ENCODE assay signal across 7 mouse cellular contexts in genomic region chr4:41134935-41135710, GRCm38 (mm10). TPM values are rescaled to one million over a fixed set of nuclear protein-coding genes. Genes with fewer than 3 reads are reported as not detected.
DNase-seq lines count a peak whose midpoint lies in the region; ATAC-seq lines count a peak whose summit lies in the region.

No protein-coding gene starts in this region.

- peak overlapping the region; percentile 87 for H3K4me3 ChIP-seq in intestine, embryonic 14.5 days (ENCODE audit: low read depth, low read length)
- H3K4me3 ChIP-seq in midbrain, embryonic 11.5 days (ENCODE audit: low read depth, low read length), result peak overlapping the region; percentile 73

- H3K36me3 ChIP-seq in intestine, embryonic 14.5 days (ENCODE audit: control insufficient read depth, insufficient read depth, low read length), result 0 out of 2 replicates have a peak, but pooled peaks cover under 1% of the 10 kb centered on the region
- H3K36me3 ChIP-seq in midbrain, embryonic 11.5 days (ENCODE audit: control insufficient read depth, insufficient read depth, low read length), result no peaks in the 10 kb centered on the region

- H3K4me1 ChIP-seq in intestine, embryonic 14.5 days (replicated peaks; ENCODE audit: control insufficient read depth, insufficient read depth, low read length), result peaks cover 9% of the 10 kb centered on the region
- 0 out of 2 replicates have a peak, but pooled peaks cover 4% of the 10 kb centered on the region for H3K4me1 ChIP-seq in midbrain, embryonic 11.5 days (ENCODE audit: control insufficient read depth, insufficient read depth, low read length)

- no peaks in the 10 kb centered on the region for H3K9me3 ChIP-seq in intestine, embryonic 14.5 days (ENCODE audit: control insufficient read depth, low read length)
- H3K9me3 ChIP-seq in midbrain, embryonic 11.5 days (ENCODE audit: control insufficient read depth, low read length), result no peaks in the 10 kb centered on the region

- H3K9ac ChIP-seq in intestine, embryonic 14.5 days (ENCODE audit: low read length), result peak overlapping the region; percentile 94
- peak overlapping the region; percentile 97 for H3K9ac ChIP-seq in midbrain, embryonic 11.5 days (ENCODE audit: low read length)

- under 1% methylated on average over 21 of the region's 70 CpGs for WGBS in intestine, embryonic 14.5 days
- 1% methylated on average over 24 of the region's 70 CpGs for WGBS in midbrain, embryonic 11.5 days

- no peaks in the 10 kb centered on the region for H3K27me3 ChIP-seq in intestine, embryonic 14.5 days (replicated peaks; ENCODE audit: control insufficient read depth, insufficient read depth, low read length)
- no peaks in the 10 kb centered on the region for H3K27me3 ChIP-seq in midbrain, embryonic 11.5 days (ENCODE audit: control insufficient read depth, insufficient read depth, low read length)

- intact Hi-C loops in gastrocnemius, postnatal 14 days (cut with DNase I; ENCODE audit: low total_unique reads), result no loop called here
- intact Hi-C loops in left cerebral cortex, postnatal 4 days (cut with DNase I), result no loop called here

- H3K4me2 ChIP-seq in intestine, embryonic 14.5 days (ENCODE audit: low read length), result peak overlapping the region; percentile 70
- H3K4me2 ChIP-seq in midbrain, embryonic 11.5 days, result peak overlapping the region; percentile 74

- DNase-seq in adrenal gland, adult (ENCODE audit: inconsistent age in 2 of 2, low spot score in 1 of 2), result peak; percentile 86 to 95
- peak; percentile 85 for DNase-seq in embryo, embryonic 10 days (ENCODE audit: low spot score)
- DNase-seq in gastrocnemius, postnatal 14 days, result peak; percentile 83
- DNase-seq in intestine, embryonic 14.5 days (ENCODE audit: low spot score), result peak; percentile 93
- peak; percentile 89 for DNase-seq in left cerebral cortex, postnatal 4 days
- peak; percentile 97 for DNase-seq in midbrain, embryonic 11.5 days (ENCODE audit: low spot score, missing footprints)
- DNase-seq in skeletal muscle tissue, adult 2 months (ENCODE audit: low read depth, low spot score), result peak; percentile 83

- peak overlapping the region; percentile 96 for H3K27ac ChIP-seq in intestine, embryonic 14.5 days (ENCODE audit: low read depth)
- H3K27ac ChIP-seq in midbrain, embryonic 11.5 days (ENCODE audit: low read depth, low read length), result peak overlapping the region; percentile 99

- ATAC-seq in intestine, embryonic 14.5 days (replicated peaks; ENCODE audit: low FRiP score, low TSS enrichment, low read depth), result peak; percentile 94
- ATAC-seq in midbrain, embryonic 11.5 days (ENCODE audit: low FRiP score), result peak; percentile 94

RNA-seq across cellular contexts. Expression of gene Ube2r2, which starts 0.4 kb away (rescaled TPM):
- total RNA-seq in gastrocnemius, postnatal 14 days (2021), result 10 to 100 TPM; 77.4 to 84.4 TPM
- 82.5 and 84.6 TPM in 2 replicates for polyA plus RNA-seq in intestine, embryonic 14.5 days (2014; fragmentation: Nextera tagmentation; extraction: Ambion mirVana)
- 100 to 1,000 TPM; 101 to 103 TPM for total RNA-seq in left cerebral cortex, postnatal 4 days (2021)
- polyA plus RNA-seq in midbrain, embryonic 11.5 days (2014; fragmentation: Nextera tagmentation; extraction: Ambion mirVana), result 95.5 and 99.0 TPM in 2 replicates

RNA-seq across cellular contexts. Expression of gene Nol6, which starts 10.9 kb away (rescaled TPM):
- 10 to 100 TPM; 15.3 to 16.6 TPM for total RNA-seq in gastrocnemius, postnatal 14 days (2021)
- 26.3 and 26.4 TPM in 2 replicates for polyA plus RNA-seq in intestine, embryonic 14.5 days (2014; fragmentation: Nextera tagmentation; extraction: Ambion mirVana)
- 10 to 100 TPM; 83.6 to 85.6 TPM for total RNA-seq in left cerebral cortex, postnatal 4 days (2021)
- 17.6 and 19.1 TPM in 2 replicates for polyA plus RNA-seq in midbrain, embryonic 11.5 days (2014; fragmentation: Nextera tagmentation; extraction: Ambion mirVana)

RNA-seq across cellular contexts. Expression of gene Aqp3, which starts 37.1 kb away (rescaled TPM):
- not detected for total RNA-seq in gastrocnemius, postnatal 14 days (2021)
- polyA plus RNA-seq in intestine, embryonic 14.5 days (2014; fragmentation: Nextera tagmentation; extraction: Ambion mirVana), result 0.96 TPM in 1 of 2 replicates, not detected in the other
- total RNA-seq in left cerebral cortex, postnatal 4 days (2021), result under 1 TPM in 1 of 2 experiments, not detected in 1; 0.20 TPM
- 1.3 and 1.6 TPM in 2 replicates for polyA plus RNA-seq in midbrain, embryonic 11.5 days (2014; fragmentation: Nextera tagmentation; extraction: Ambion mirVana)

Comparison
In these comparisons a context has a peak if more than half of its experiments do, and no peak if none do; other contexts are left out.
1. Peak in every context shown above with its lines: DNase-seq, ATAC-seq, H3K4me3 ChIP-seq and H3K27ac ChIP-seq.
2. RNA of gene Nol6, which starts 10.9 kb away (total RNA-seq): 83.6 to 85.6 TPM in left cerebral cortex, postnatal 4 days; 15.3 to 16.6 TPM in gastrocnemius, postnatal 14 days; every median in the first group is over 4 times any median in the second.